Mouse (Mus musculus) neural tube, embryonic 13.5 days (tissue): Measurements from ENCODE around the gene Tfdp2. TPM values are rescaled to one million over a fixed set of nuclear protein-coding genes. Genes with fewer than 3 reads are reported as not detected.
A peak's percentile ranks its signal among the peaks of the same experiment; 100 is the strongest.
"Not testable (repeated sequence)": the region's sequence is repeated elsewhere in the genome, so short reads cannot be mapped to it uniquely, and the experiment has no call there.

ENCODE experiments used
- ATAC-seq: fragments of 200-750 bp; cut with Nextera tagmentation; 2 replicates; pipeline ENCODE4 v1.8.0; 2017; ENCODE audit warnings: low read depth, mild to moderate bottlenecking, moderate TSS enrichment, moderate library complexity
- H3K27ac ChIP-seq: fragments of 300-500 bp; sonication (generic); replicated peaks from 2 replicates; pipeline ENCODE4 v1.5.1; 2015; ENCODE audit warnings: moderate library complexity, mild to moderate bottlenecking, inconsistent platforms
- H3K27me3 ChIP-seq: fragments of 300-500 bp; sonication (generic); 2 replicates; pipeline ENCODE4 v1.6.1; 2015; ENCODE audit warnings: mild to moderate bottlenecking, inconsistent platforms
- H3K36me3 ChIP-seq: fragments of 300-500 bp; sonication (generic); 2 replicates; pipeline ENCODE4 v1.6.1; 2015; ENCODE audit warnings: mild to moderate bottlenecking, inconsistent platforms
- H3K4me1 ChIP-seq: fragments of 300-500 bp; sonication (generic); replicated peaks from 2 replicates; pipeline ENCODE4 v1.6.1; 2015; ENCODE audit warnings: inconsistent platforms
- H3K4me2 ChIP-seq: fragments of 300-500 bp; sonication (generic); 2 replicates; pipeline ENCODE4 v1.6.1; 2015; ENCODE audit warnings: inconsistent platforms, mild to moderate bottlenecking, moderate library complexity
- H3K4me3 ChIP-seq: fragments of 300-500 bp; sonication (generic); 2 replicates; pipeline ENCODE4 v1.5.1; 2015; ENCODE audit warnings: mild to moderate bottlenecking, inconsistent platforms
- H3K9ac ChIP-seq: fragments of 300-500 bp; sonication (generic); 2 replicates; pipeline ENCODE4 v1.6.1; 2015; ENCODE audit warnings: moderate library complexity, mild to moderate bottlenecking, inconsistent platforms
- H3K9me3 ChIP-seq: fragments of 300-500 bp; sonication (generic); 2 replicates; pipeline ENCODE4 v1.6.1; 2016; ENCODE audit warnings: inconsistent platforms
- WGBS: fragments of 180-500 bp; shearing (Covaris S2); methylation state at CpG from one replicate; pipeline ENCODE4 v1.1.7; 2015; 5-methylcytosine and 5-hydroxymethylcytosine counted together
- polyA plus RNA-seq: library from polyadenylated mRNA; unstranded; fragments of >200 nt; fragmentation: Nextera tagmentation; extraction: Ambion mirVana; gene quantifications from 2 replicates; pipeline ENCODE4 v1.2.1, GENCODE M21; 2015

Gene Tfdp2
- polyA plus RNA-seq: 21.4 and 25.8 TPM in 2 replicates

- Histone ChIP-seq H3K4me2 (peak within 1 kb of the TSS; percentile 99), H3K4me3 (peak within 1 kb of the TSS; percentile 87), H3K27me3 (no peaks in the 10 kb centered on the region), H3K9me3 (no peaks in the 10 kb centered on the region), H3K27ac (peak within 1 kb of the TSS; percentile 73), H3K36me3 (no peaks in the 10 kb centered on the region), H3K9ac (peak within 1 kb of the TSS; percentile 87), H3K4me1 (peaks cover 24% of the 10 kb centered on the region)
- ATAC-seq: peak; percentile 100
- WGBS: 0% methylated on average over 68 of the region's 81 CpGs
Observed at GRCm38 (mm10) chr9:96195885-96196622, at the start of gene Tfdp2. TSS of gene Tfdp2 (plus strand) at chr9:96196275.

- no peak for ATAC-seq
- Histone ChIP-seq H3K9me3 (no peaks in the 10 kb centered on the region), H3K9ac (no peak overlapping the region), H3K4me1 (no peaks in the 10 kb centered on the region), H3K4me2 (no peak overlapping the region), H3K4me3 (no peak overlapping the region), H3K36me3 (0 out of 2 replicates have a peak, but pooled peaks cover 5% of the 10 kb centered on the region), H3K27me3 (no peaks in the 10 kb centered on the region), H3K27ac (no peak overlapping the region)
- WGBS: 92% methylated on average over 7 of the region's 7 CpGs
Observed at GRCm38 (mm10) chr9:96152801-96153200, 43.3 kb upstream of the Tfdp2 start.

- WGBS: 56% methylated on average over 4 of the region's 4 CpGs
Observed at GRCm38 (mm10) chr9:96158431-96158830, 37.6 kb upstream of the Tfdp2 start.

GRCm38 (mm10) chr9:96159047-96159446 lies 37.0 kb upstream of the Tfdp2 start:
- Histone ChIP-seq H3K4me2 (no peak overlapping the region), H3K4me3 (no peak overlapping the region), H3K4me1 (no peaks in the 10 kb centered on the region), H3K27ac (no peak overlapping the region), H3K27me3 (no peaks in the 10 kb centered on the region), H3K9ac (no peak overlapping the region), H3K9me3 (no peaks in the 10 kb centered on the region), H3K36me3 (no peaks in the 10 kb centered on the region)
- WGBS: 80% methylated on average over 3 of the region's 3 CpGs
- ATAC-seq: no peak

More at GRCm38 (mm10) chr9:96158431-96158830, 37.6 kb upstream of the Tfdp2 start:
- H3K27ac ChIP-seq: no peak overlapping the region
- no peaks in the 10 kb centered on the region for H3K4me1 ChIP-seq
- H3K27me3 ChIP-seq: no peaks in the 10 kb centered on the region
- H3K4me2 ChIP-seq: no peak overlapping the region
- no peak overlapping the region for H3K4me3 ChIP-seq
- ATAC-seq: no peak
- H3K36me3 ChIP-seq: no peaks in the 10 kb centered on the region
- no peaks in the 10 kb centered on the region for H3K9me3 ChIP-seq
- no peak overlapping the region for H3K9ac ChIP-seq

- H3K9me3 ChIP-seq: no peaks in the 10 kb centered on the region
- no peak overlapping the region for H3K4me3 ChIP-seq
- H3K9ac ChIP-seq: no peak overlapping the region
- no peaks in the 10 kb centered on the region for H3K27me3 ChIP-seq
- no peak overlapping the region for H3K27ac ChIP-seq
- 80% methylated on average over 3 of the region's 3 CpGs for WGBS
- no peak for ATAC-seq
- no peaks in the 10 kb centered on the region for H3K4me1 ChIP-seq
- no peaks in the 10 kb centered on the region for H3K36me3 ChIP-seq
- no peak overlapping the region for H3K4me2 ChIP-seq
Observed at GRCm38 (mm10) chr9:96160767-96161166, 35.3 kb upstream of the Tfdp2 start.

- no peaks in the 10 kb centered on the region for H3K9me3 ChIP-seq
- ATAC-seq: no peak
- H3K9ac ChIP-seq: no peak overlapping the region
- no peaks in the 10 kb centered on the region for H3K4me1 ChIP-seq
- no peaks in the 10 kb centered on the region for H3K27me3 ChIP-seq
- WGBS: 77% methylated on average over 5 of the region's 5 CpGs
- H3K36me3 ChIP-seq: no peaks in the 10 kb centered on the region
- no peak overlapping the region for H3K27ac ChIP-seq
- H3K4me2 ChIP-seq: no peak overlapping the region
- no peak overlapping the region for H3K4me3 ChIP-seq
Observed at GRCm38 (mm10) chr9:96162421-96162820, 33.7 kb upstream of the Tfdp2 start.

GRCm38 (mm10) chr9:96163443-96163842 lies 32.6 kb upstream of the Tfdp2 start:
- Histone ChIP-seq H3K27me3 (no peaks in the 10 kb centered on the region), H3K9ac (no peak overlapping the region), H3K4me1 (no peaks in the 10 kb centered on the region), H3K27ac (no peak overlapping the region), H3K4me3 (no peak overlapping the region), H3K9me3 (no peaks in the 10 kb centered on the region), H3K4me2 (no peak overlapping the region), H3K36me3 (no peaks in the 10 kb centered on the region)
- 98% methylated on average over 7 of the region's 7 CpGs for WGBS
- no peak for ATAC-seq

GRCm38 (mm10) chr9:96163983-96164382 lies 32.1 kb upstream of the Tfdp2 start:
- not testable (repeated sequence) for H3K4me3 ChIP-seq, H3K4me2 ChIP-seq, H3K36me3 ChIP-seq, ATAC-seq, H3K9me3 ChIP-seq, H3K27ac ChIP-seq, H3K9ac ChIP-seq, H3K4me1 ChIP-seq, H3K27me3 ChIP-seq
- WGBS: 98% methylated on average over 15 of the region's 15 CpGs

- H3K9me3 ChIP-seq: no peaks in the 10 kb centered on the region
- H3K27me3 ChIP-seq: no peaks in the 10 kb centered on the region
- H3K36me3 ChIP-seq: peaks cover 4% of the 10 kb centered on the region; the same call in 1 of the 2 replicates
- H3K4me1 ChIP-seq: no peaks in the 10 kb centered on the region
- H3K9ac ChIP-seq: no peak overlapping the region
- ATAC-seq: no peak
- 11% methylated on average over 5 of the region's 5 CpGs for WGBS
- no peak overlapping the region for H3K4me2 ChIP-seq
- H3K27ac ChIP-seq: no peak overlapping the region
- no peak overlapping the region for H3K4me3 ChIP-seq
Observed at GRCm38 (mm10) chr9:96167168-96167585, 28.9 kb upstream of the Tfdp2 start.

- Histone ChIP-seq H3K27ac (no peak overlapping the region), H3K4me3 (no peak overlapping the region), H3K4me1 (no peaks in the 10 kb centered on the region), H3K9ac (no peak overlapping the region), H3K27me3 (no peaks in the 10 kb centered on the region), H3K9me3 (no peaks in the 10 kb centered on the region), H3K4me2 (no peak overlapping the region), H3K36me3 (peaks cover 4% of the 10 kb centered on the region; the same call in 1 of the 2 replicates)
- WGBS: 50% methylated on average over 3 of the region's 3 CpGs
- ATAC-seq: no peak
Observed at GRCm38 (mm10) chr9:96170600-96170999, 25.5 kb upstream of the Tfdp2 start.

- Histone ChIP-seq H3K27me3 (no peaks in the 10 kb centered on the region), H3K4me1 (no peaks in the 10 kb centered on the region), H3K27ac (no peak overlapping the region), H3K4me2 (no peak overlapping the region), H3K9ac (no peak overlapping the region), H3K36me3 (no peaks in the 10 kb centered on the region), H3K9me3 (no peaks in the 10 kb centered on the region), H3K4me3 (no peak overlapping the region)
- no peak for ATAC-seq
- 80% methylated on average over 4 of the region's 4 CpGs for WGBS
Observed at GRCm38 (mm10) chr9:96184909-96185308, 11.2 kb upstream of the Tfdp2 start.

GRCm38 (mm10) chr9:96186701-96187100 lies 9.4 kb upstream of the Tfdp2 start:
- no peaks in the 10 kb centered on the region for H3K27me3 ChIP-seq
- H3K4me2 ChIP-seq: no peak overlapping the region
- 71% methylated on average over 7 of the region's 7 CpGs for WGBS
- no peak for ATAC-seq
- H3K27ac ChIP-seq: no peak overlapping the region
- H3K9me3 ChIP-seq: no peaks in the 10 kb centered on the region
- H3K4me3 ChIP-seq: no peak overlapping the region
- no peak overlapping the region for H3K9ac ChIP-seq
- no peaks in the 10 kb centered on the region for H3K36me3 ChIP-seq
- no peaks in the 10 kb centered on the region for H3K4me1 ChIP-seq
